Comparison of ENCODE assay signal across 21 mouse cellular contexts in genomic region chr5:92755241-92755775, GRCm38 (mm10).
DNase-seq lines count a peak whose midpoint lies in the region; TF ChIP-seq lines count a peak whose summit lies in the region.
"Had no signal": no experiment of that assay in that cellular context is flagged by ENCODE, and none has a peak within 500 bp of the region (broad histone marks: within the 10 kb centered on the region; RNA-seq: fewer than 3 reads in every experiment).

No protein-coding gene starts in this region.

- TF ChIP-seq EP300 in ES-Bruce4 (IDR thresholded peaks at IDR 0.05; ENCODE audit: insufficient read depth, low read depth, low read length), result peak; percentile 90

- TF ChIP-seq CTCF in E14TG2a.4 (conservative IDR thresholded peaks at IDR 0.05; ENCODE audit: low read length), result no peak
- TF ChIP-seq CTCF in ES-Bruce4 (IDR thresholded peaks at IDR 0.05; ENCODE audit: low read depth, low read length), result no peak

- H3K27me3 ChIP-seq in E14TG2a.4 (ENCODE audit: insufficient read depth, low read length) (no peaks in the 10 kb centered on the region), ES-Bruce4 (ENCODE audit: control insufficient read depth, insufficient read depth, low read length, poor library complexity, severe bottlenecking) (no peaks in the 10 kb centered on the region)
- H3K27me3 ChIP-seq: forebrain, embryonic 13.5 days; heart, embryonic 15.5 days; limb, embryonic 13.5 days; lung, embryonic 15.5 days had no signal

- H3K27ac ChIP-seq in ES-Bruce4 (ENCODE audit: insufficient read depth, low read length), result peak overlapping the region; percentile 89
- H3K27ac ChIP-seq: forebrain, embryonic 13.5 days; heart, embryonic 10.5 days; heart, embryonic 15.5 days; limb, embryonic 13.5 days; lung, embryonic 15.5 days had no signal

- H3K9ac ChIP-seq in ES-Bruce4 (ENCODE audit: low read depth, poor library complexity, severe bottlenecking), result peak overlapping the region; percentile 3; the same call in 1 of the 2 replicates
- H3K9ac ChIP-seq: forebrain, embryonic 13.5 days; heart, embryonic 15.5 days; limb, embryonic 13.5 days; lung, embryonic 15.5 days had no signal

- peak; percentile 3 for DNase-seq in layer of hippocampus, adult 9-11 months
- no peak for DNase-seq in layer of hippocampus, adult 11-12 months (ENCODE audit: low spot score)
- peak; percentile 14 for DNase-seq in fat pad, adult 2 months (ENCODE audit: extremely low read depth, low read depth, low spot score)
- DNase-seq in spleen, adult 12 weeks (ENCODE audit: low spot score), result no peak
- DNase-seq: adrenal gland, adult 2 months; adrenal gland, postnatal 36 days; B cell, adult 2 months; cerebellum, adult 2 months; cerebellum, postnatal 14 days; gastrocnemius, postnatal 14 days; kidney, adult 18-20 months; kidney, postnatal 36 days; thymus, postnatal 4 days had no signal

- H3K9me3 ChIP-seq in E14TG2a.4 (ENCODE audit: low read length), result peaks cover 17% of the 10 kb centered on the region
- peaks cover 10% of the 10 kb centered on the region for H3K9me3 ChIP-seq in ES-Bruce4 (replicated peaks; ENCODE audit: control insufficient read depth, insufficient read depth, low read length, poor library complexity, severe bottlenecking)
- H3K9me3 ChIP-seq: heart, embryonic 10.5 days; heart, embryonic 15.5 days; limb, embryonic 13.5 days; lung, embryonic 15.5 days had no signal

- H3K4me1 ChIP-seq in E14TG2a.4 (replicated peaks; ENCODE audit: low read depth, low read length) (peaks cover 29% of the 10 kb centered on the region), ES-Bruce4 (ENCODE audit: control insufficient read depth, insufficient read depth, low read length) (peaks cover 2% of the 10 kb centered on the region)
- H3K4me1 ChIP-seq: forebrain, embryonic 13.5 days; heart, embryonic 15.5 days; limb, embryonic 13.5 days had no signal

- TF ChIP-seq POLR2A in ES-Bruce4 (IDR thresholded peaks at IDR 0.05; ENCODE audit: insufficient read depth, low read length), result no peak

- H3K4me3 ChIP-seq in E14TG2a.4 (replicated peaks; ENCODE audit: low read length), result 0 out of 2 replicates have a peak overlapping the region, but pooled peaks have one; percentile 23
- peak overlapping the region; percentile 43 for H3K4me3 ChIP-seq in ES-Bruce4 (ENCODE audit: low read depth, low read length)
- H3K4me3 ChIP-seq: erythroblast, embryonic 14.5 days; forebrain, embryonic 13.5 days; heart, embryonic 10.5 days; heart, embryonic 15.5 days; limb, embryonic 13.5 days; lung, embryonic 15.5 days had no signal

- H3K36me3 ChIP-seq in E14TG2a.4 (ENCODE audit: insufficient read depth, low read length) (peaks cover 6% of the 10 kb centered on the region; the same call in 1 of the 2 replicates), ES-Bruce4 (ENCODE audit: control insufficient read depth, insufficient read depth, low read length, poor library complexity, severe bottlenecking) (no peaks in the 10 kb centered on the region)
- H3K36me3 ChIP-seq: heart, embryonic 10.5 days; heart, embryonic 15.5 days; limb, embryonic 13.5 days; lung, embryonic 15.5 days had no signal

Comparison
In these comparisons a context has a peak if more than half of its experiments do, and no peak if none do; other contexts are left out.
1. DNase-seq: peak in layer of hippocampus, adult 9-11 months (single experiment) and fat pad, adult 2 months (single experiment); none in layer of hippocampus, adult 11-12 months (single experiment) and spleen, adult 12 weeks (single experiment).